Mouse (Mus musculus) embryonic fibroblast, embryonic 13.5 days (primary cell): Measurements from ENCODE around the gene Jtb.

Experiments used
- CTCF ChIP-seq: IDR thresholded peaks from 2 replicates; pipeline ENCODE4 v1.5.1; 2011; ENCODE audit warnings: mild to moderate bottlenecking, control low read depth, low read length, moderate library complexity, borderline replicate concordance; ENCODE audit not compliant: insufficient read depth
- POLR2A ChIP-seq: IDR thresholded peaks from 2 replicates; pipeline ENCODE4 v1.6.1; 2011; ENCODE audit warnings: low read depth, mild to moderate bottlenecking, control low read depth, low read length, moderate library complexity

GRCm38 (mm10) chr3:90254419-90255193 lies 23.2 kb downstream of the Jtb start:
- TF ChIP-seq CTCF (no peak), POLR2A (peak; percentile 52; the same call in 1 of the 2 replicates)
